Mouse (Mus musculus): ENCODE results near the gene Iqcf6.
"Not testable (repeated sequence)": the region's sequence is repeated elsewhere in the genome, so short reads cannot be mapped to it uniquely, and the experiment has no call there.

The Iqcf6 gene

DNA sequence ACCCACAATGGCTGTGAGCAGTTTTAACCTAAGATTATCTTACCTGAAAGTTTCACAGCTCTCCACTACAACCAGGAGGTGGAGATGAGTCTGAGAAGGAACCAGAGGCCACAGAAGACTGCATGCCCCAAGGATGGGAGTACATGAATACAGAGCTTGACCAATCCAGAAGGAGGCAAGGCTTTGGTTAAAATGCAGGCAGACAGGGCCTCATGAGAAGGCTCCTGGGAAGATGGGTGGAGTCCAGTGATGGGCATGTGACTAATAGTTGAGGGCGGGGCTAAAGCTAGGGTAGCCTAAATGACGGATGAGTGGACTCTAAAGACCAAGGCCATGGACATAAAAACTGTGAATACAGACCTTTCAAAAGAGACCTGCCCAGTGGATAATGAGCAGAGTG is at the start of gene Iqcf6:
Gene Iqcf6, plus strand, starts transcription at position 301 of the 400 bp plus-strand sequence.
- no peak for DNase-seq (ENCODE audit: low read depth, low spot score)

DNA sequence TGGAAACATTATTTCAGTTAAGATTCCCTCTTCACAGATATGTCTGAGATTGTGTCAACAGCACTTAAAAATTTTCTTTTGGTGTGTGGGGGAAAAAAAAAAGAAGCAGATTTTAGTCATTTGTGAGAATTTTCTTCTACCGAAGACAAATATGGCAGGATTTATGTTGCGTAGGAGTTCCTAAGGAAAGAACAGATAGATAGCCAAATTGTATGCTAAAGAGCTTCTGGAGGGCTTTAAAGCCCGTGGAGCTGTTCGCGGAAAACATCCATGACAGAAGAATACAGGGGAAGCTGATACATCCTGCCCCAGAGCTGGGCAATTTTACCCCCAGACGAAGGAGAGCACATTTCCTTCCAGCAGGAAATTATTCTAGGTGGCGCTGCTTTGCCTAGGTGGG is 46.4 kb upstream of the Iqcf6 start:
- no peak for DNase-seq (ENCODE audit: low read depth, low spot score)

- no peak for DNase-seq (ENCODE audit: low read depth, low spot score)
These were observed 43.8 kb upstream of the Iqcf6 start for GRCm38 (mm10) chr9:106582552-106582951.

- no peak for DNase-seq (ENCODE audit: low read depth, low spot score)
These were observed 34.2 kb upstream of the Iqcf6 start for GRCm38 (mm10) chr9:106592158-106592557.

GRCm38 (mm10) chr9:106595402-106595801 is 31.0 kb upstream of the Iqcf6 start:
- DNase-seq (ENCODE audit: low read depth, low spot score), result not testable (repeated sequence)

DNA sequence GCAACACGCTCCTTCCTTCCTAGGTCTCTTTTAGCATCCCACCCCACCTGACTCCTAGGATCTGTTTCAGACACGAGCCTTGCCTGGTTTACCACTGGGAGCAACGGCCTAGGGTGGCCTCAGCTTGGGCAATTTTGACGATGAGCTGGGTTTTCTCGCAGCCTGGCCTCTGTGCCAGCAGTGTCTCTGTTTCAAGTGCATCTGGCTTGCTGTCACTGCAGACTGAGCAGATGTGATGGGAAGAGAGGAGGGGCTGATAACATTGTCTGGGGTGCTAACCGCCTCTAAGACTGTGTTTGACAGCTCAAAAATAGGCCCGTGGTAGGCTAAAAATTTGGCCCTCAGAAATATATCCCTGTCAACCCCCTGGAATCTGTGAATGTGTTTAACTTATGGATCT is 30.5 kb upstream of the Iqcf6 start:
- no peak for DNase-seq (ENCODE audit: low read depth, low spot score)

- DNase-seq (ENCODE audit: low read depth, low spot score), result peak; percentile 38
These were observed 27.9 kb upstream of the Iqcf6 start for GRCm38 (mm10) chr9:106598466-106598865.

- DNase-seq (ENCODE audit: low read depth, low spot score), result peak; percentile 84
These were observed 25.8 kb upstream of the Iqcf6 start for GRCm38 (mm10) chr9:106600546-106600945.

- DNase-seq (ENCODE audit: low read depth, low spot score), result no peak
These were observed 15.7 kb upstream of the Iqcf6 start for GRCm38 (mm10) chr9:106610727-106611126.

GRCm38 (mm10) chr9:106613951-106614350 is 12.4 kb upstream of the Iqcf6 start:
- no peak for DNase-seq (ENCODE audit: low read depth, low spot score)

DNA sequence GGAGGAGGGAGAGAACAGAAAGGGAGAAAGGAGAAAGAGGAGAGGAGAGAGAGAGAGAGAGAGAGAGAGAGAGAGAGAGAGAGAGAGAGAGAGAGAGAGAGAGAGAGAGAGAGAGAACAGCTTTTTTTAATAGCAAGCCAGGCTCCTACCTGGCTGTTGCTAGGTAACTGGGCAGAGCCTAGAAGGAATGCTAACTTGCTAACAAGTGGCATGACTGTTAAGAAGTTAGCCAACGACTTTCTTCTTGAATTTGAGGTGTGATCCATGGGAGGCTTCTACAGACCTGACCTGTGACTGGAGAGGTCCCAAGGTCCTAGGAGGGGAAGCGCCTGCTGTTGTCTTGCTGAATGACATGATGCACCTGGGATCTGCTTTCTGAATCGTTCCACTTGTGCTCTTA is 11.8 kb upstream of the Iqcf6 start:
- peak; percentile 57 for DNase-seq (ENCODE audit: low read depth, low spot score)

- DNase-seq (ENCODE audit: low read depth, low spot score), result no peak
These were observed 10.1 kb upstream of the Iqcf6 start for GRCm38 (mm10) chr9:106616306-106616705.

DNA sequence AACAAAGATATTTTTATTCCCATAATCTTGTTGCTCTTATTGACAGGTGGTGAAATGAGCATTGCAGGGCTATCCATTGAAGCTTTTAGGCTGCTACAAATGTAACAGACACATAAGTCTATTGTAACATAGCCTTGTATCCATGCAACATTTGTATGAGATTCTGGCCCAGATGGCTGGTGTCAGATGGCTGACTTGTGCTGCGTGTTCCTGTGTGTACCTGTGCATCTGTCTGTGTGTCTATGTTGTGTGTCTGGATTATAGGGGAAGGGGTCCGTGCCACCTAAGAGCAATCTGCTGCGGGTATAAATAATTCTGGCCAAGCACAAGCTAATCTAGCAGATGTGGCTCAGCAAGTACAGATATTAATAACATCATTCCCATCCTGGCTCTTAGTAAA is 8.9 kb upstream of the Iqcf6 start:
- no peak for DNase-seq (ENCODE audit: low read depth, low spot score)

DNA sequence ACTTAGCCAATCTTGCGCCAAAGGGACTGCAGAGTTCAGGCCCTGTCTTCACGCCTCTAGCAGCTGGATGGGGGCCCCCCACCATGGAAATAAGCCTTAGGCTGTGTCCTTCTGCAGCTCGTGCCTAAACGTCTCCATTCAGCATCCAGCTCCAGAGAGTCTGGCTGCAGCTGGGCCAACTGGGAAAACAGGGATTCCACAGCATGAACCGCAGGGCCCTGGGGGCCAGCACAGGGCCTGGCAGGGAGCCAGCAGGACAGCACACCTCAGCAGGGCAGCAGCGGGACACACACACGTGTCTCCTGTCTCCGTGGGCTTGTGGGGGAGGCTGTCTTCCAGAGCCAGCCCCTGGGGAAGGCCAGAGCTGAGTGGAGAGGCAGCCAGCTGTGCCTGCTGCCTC is 1.4 kb downstream of the Iqcf6 start:
- DNase-seq (ENCODE audit: low read depth, low spot score), result not testable (repeated sequence)

DNA sequence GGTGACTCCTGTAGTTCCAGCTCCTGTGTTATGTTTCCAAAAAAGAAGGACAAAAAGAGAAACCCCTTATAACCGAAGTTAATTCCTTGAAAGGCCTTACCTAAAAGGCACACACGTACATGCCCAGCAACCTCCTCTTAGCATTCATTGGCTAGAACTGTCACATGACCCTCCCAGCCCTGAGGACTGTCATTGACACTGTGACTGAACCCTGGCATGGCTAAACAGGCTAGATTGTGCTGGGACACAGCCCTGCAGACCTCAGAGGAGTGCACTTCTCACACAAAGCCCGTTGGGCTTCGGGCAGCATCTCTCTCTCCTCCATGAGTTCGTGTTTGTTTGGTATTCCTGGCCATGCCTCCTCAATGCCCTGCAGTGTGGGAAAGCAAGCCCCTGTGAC is 5.8 kb downstream of the Iqcf6 start:
- DNase-seq (ENCODE audit: low read depth, low spot score), result no peak

DNA sequence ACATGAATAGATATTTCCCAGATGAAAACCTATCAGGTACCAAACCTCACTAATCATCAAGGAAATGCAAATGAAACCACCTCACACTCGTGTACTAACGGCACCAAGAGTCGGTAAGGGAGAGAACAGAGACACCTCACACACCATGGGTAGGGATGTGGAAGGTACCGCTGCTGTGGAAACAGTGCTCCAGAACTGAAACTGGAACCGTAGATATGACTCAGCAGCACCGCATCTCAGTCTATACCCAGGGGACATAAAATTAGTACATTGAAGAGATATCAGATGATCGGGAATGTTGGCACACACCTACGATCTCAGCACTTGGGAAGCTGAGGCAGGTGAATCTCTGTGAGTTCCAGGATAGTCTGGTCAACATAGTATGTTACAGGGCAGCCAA is 11.8 kb downstream of the Iqcf6 start:
- no peak for DNase-seq (ENCODE audit: low read depth, low spot score)

DNA sequence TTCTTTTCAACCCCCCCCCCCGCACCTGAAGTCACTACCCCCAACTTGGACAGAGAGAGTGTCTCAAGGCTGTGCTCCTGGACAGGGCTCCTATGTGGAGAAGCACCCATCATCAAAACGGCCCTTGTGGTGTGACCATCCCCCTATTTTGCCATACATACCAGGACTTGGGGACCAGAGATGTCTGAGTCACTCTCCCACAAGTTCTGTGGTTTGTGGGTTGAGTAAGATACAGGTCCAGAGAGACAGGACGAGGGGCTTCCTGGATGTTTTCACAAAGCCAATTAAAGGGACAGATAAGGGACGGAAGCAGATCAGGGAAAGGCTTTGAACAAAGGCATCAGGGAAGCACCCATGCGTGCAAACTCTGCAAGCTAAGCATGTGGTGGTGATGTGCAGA is 15.0 kb downstream of the Iqcf6 start:
- DNase-seq (ENCODE audit: low read depth, low spot score), result no peak

GRCm38 (mm10) chr9:106643128-106643527 is 16.7 kb downstream of the Iqcf6 start:
- peak; percentile 95 for DNase-seq (ENCODE audit: low read depth, low spot score)

GRCm38 (mm10) chr9:106643787-106644186 is 17.4 kb downstream of the Iqcf6 start:
- DNase-seq (ENCODE audit: low read depth, low spot score), result peak; percentile 94

DNA sequence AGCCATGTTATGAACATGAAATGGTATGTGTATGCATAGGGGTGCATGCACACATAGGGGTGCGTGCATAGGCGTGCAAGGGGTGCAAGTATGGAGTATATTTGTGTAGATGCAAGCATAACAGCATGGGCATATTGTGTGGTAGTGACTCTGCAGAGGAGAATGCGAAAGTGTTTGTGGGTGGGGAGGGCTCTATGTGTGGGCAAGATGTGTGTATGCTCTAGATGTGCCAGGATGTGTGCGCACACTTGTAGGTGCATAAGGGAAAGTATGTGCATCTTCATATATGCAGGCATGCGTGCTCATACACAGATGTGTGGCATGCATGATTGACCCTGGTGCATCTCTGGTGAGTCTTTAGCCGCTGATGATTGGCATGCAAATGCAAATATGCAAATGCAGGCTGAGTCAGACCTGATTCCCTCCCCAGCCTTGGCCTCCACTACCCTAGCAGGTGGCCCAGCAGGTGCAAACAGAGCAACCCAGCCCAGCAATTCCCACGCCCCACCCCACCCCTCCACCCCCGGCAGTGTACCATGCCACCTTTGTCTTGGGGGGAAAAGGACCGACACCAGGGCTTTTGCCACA is 19.4 kb downstream of the Iqcf6 start:
- peak; percentile 83 for DNase-seq (ENCODE audit: low read depth, low spot score)

DNA sequence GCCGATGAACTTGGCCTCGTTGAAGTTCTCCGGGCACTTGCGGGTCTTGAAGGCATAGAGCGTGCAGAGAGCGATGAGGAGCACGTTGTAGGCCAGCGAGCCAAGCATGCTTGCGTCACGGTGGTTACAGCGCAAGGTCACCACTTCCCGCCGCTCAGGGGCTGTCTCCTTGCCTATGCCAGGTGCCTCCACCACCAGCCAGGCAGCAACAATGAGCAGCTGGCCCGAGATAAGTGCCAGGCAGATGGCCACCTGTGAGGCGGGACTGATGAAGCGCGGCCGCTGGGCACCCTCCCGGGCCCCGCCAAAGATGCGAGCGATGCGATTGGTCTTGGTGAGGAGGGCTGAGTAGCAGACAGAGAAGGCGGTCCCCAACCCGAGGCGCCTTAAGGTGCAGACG is 20.8 kb downstream of the Iqcf6 start:
- no peak for DNase-seq (ENCODE audit: low read depth, low spot score)

- no peak for DNase-seq (ENCODE audit: low read depth, low spot score)
These were observed 26.3 kb downstream of the Iqcf6 start for GRCm38 (mm10) chr9:106652720-106653119.

GRCm38 (mm10) chr9:106655884-106656720 is 29.7 kb downstream of the Iqcf6 start, which contains the start of gene Grm2:
Grm2 (minus strand) TSS chr9:106656082.
- peak; percentile 89 for DNase-seq (ENCODE audit: low read depth, low spot score)

Data from R1 (cell line).